Mouse (Mus musculus): ENCODE results near the gene Syngap1. TPM values are rescaled to one million over a fixed set of nuclear protein-coding genes. Genes with fewer than 3 reads are reported as not detected.

Gene Syngap1
- polyA plus RNA-seq, 1 experiment from 2014 or later, result 1.9 TPM

- Histone ChIP-seq H3K9ac (no peak overlapping the region), H3K9me3 (replicated peaks) (no peaks in the 10 kb centered on the region), H3K36me3 (peaks cover 7% of the 10 kb centered on the region), H3K27ac (peak overlapping the region; percentile 82), H3K4me2 (peak overlapping the region; percentile 99; the same call in 1 of the 2 replicates), H3K4me3 (replicated peaks) (0 out of 2 replicates have a peak overlapping the region, but pooled peaks have one; percentile 77), H3K4me1 (peaks cover 86% of the 10 kb centered on the region), H3K27me3 (no peaks in the 10 kb centered on the region)
- ATAC-seq (replicated peaks; ENCODE audit: low FRiP score), result no peak
- 42% methylated on average over 5 of the region's 5 CpGs for whole genome bisulfite sequencing
Measured at GRCm38 (mm10) chr17:26949866-26950265, 8.8 kb downstream of the Syngap1 start.

- Histone ChIP-seq H3K9me3 (replicated peaks) (no peaks in the 10 kb centered on the region), H3K36me3 (peaks cover 16% of the 10 kb centered on the region), H3K4me3 (replicated peaks) (peak overlapping the region; percentile 47), H3K4me2 (peak overlapping the region; percentile 68), H3K27me3 (no peaks in the 10 kb centered on the region), H3K9ac (no peak overlapping the region), H3K4me1 (peaks cover 81% of the 10 kb centered on the region), H3K27ac (peak overlapping the region; percentile 70; the same call in 1 of the 2 replicates)
- 29% methylated on average over 7 of the region's 7 CpGs for WGBS
- no peak for ATAC-seq (replicated peaks; ENCODE audit: low FRiP score)
Measured at GRCm38 (mm10) chr17:26950560-26951288, 9.7 kb downstream of the Syngap1 start.

- H3K36me3 ChIP-seq, result peaks cover 23% of the 10 kb centered on the region
- peak overlapping the region; percentile 68 for H3K4me2 ChIP-seq
- 2% methylated on average over 11 of the region's 11 CpGs for WGBS
- H3K9me3 ChIP-seq (replicated peaks), result no peaks in the 10 kb centered on the region
- H3K4me1 ChIP-seq, result peaks cover 74% of the 10 kb centered on the region
- peak overlapping the region; percentile 47 for H3K4me3 ChIP-seq (replicated peaks)
- no peaks in the 10 kb centered on the region for H3K27me3 ChIP-seq
- peak; percentile 41 for ATAC-seq (replicated peaks; ENCODE audit: low FRiP score)
- H3K27ac ChIP-seq, result peak overlapping the region; percentile 70
- H3K9ac ChIP-seq, result peak overlapping the region; percentile 43; the same call in 1 of the 2 replicates
Measured at GRCm38 (mm10) chr17:26951406-26951805, 10.4 kb downstream of the Syngap1 start.

GRCm38 (mm10) chr17:26951952-26952877 lies 11.2 kb downstream of the Syngap1 start:
- H3K9ac ChIP-seq, result peak overlapping the region; percentile 43; the same call in 1 of the 2 replicates
- 5% methylated on average over 23 of the region's 23 CpGs for WGBS
- peaks cover 31% of the 10 kb centered on the region for H3K36me3 ChIP-seq
- H3K4me1 ChIP-seq, result peaks cover 66% of the 10 kb centered on the region
- no peaks in the 10 kb centered on the region for H3K9me3 ChIP-seq (replicated peaks)
- H3K27ac ChIP-seq, result peak overlapping the region; percentile 70; the same call in 1 of the 2 replicates
- ATAC-seq (replicated peaks; ENCODE audit: low FRiP score), result 0 out of 2 replicates have a peak, but pooled peaks have one; percentile 10
- H3K27me3 ChIP-seq, result no peaks in the 10 kb centered on the region
- H3K4me3 ChIP-seq (replicated peaks), result peak overlapping the region; percentile 47
- H3K4me2 ChIP-seq, result peak overlapping the region; percentile 68

- Histone ChIP-seq H3K4me2 (peak overlapping the region; percentile 68), H3K4me3 (replicated peaks) (peak overlapping the region; percentile 47; the same call in 1 of the 2 replicates), H3K9me3 (replicated peaks) (no peaks in the 10 kb centered on the region), H3K4me1 (peaks cover 59% of the 10 kb centered on the region), H3K9ac (peak overlapping the region; percentile 43; the same call in 1 of the 2 replicates), H3K36me3 (peaks cover 40% of the 10 kb centered on the region), H3K27me3 (no peaks in the 10 kb centered on the region), H3K27ac (0 out of 2 replicates have a peak overlapping the region, but pooled peaks have one; percentile 32)
- no peak for ATAC-seq (replicated peaks; ENCODE audit: low FRiP score)
- 30% methylated on average over 6 of the region's 6 CpGs for WGBS
Measured at GRCm38 (mm10) chr17:26953201-26953600, 12.1 kb downstream of the Syngap1 start.

GRCm38 (mm10) chr17:26953726-26954125 lies 12.7 kb downstream of the Syngap1 start:
- H3K27ac ChIP-seq, result peak overlapping the region; percentile 51

GRCm38 (mm10) chr17:26956309-26956708 lies 15.3 kb downstream of the Syngap1 start:
- H3K36me3 ChIP-seq, result peaks cover 64% of the 10 kb centered on the region
- H3K9me3 ChIP-seq (replicated peaks), result no peaks in the 10 kb centered on the region
- 82% methylated on average over 5 of the region's 5 CpGs for WGBS
- H3K4me2 ChIP-seq, result no peak overlapping the region
- H3K27me3 ChIP-seq, result no peaks in the 10 kb centered on the region
- H3K4me1 ChIP-seq, result peaks cover 29% of the 10 kb centered on the region
- no peak overlapping the region for H3K9ac ChIP-seq
- no peak overlapping the region for H3K27ac ChIP-seq
- ATAC-seq (replicated peaks; ENCODE audit: low FRiP score), result no peak
- H3K4me3 ChIP-seq (replicated peaks), result no peak overlapping the region

More at GRCm38 (mm10) chr17:26953726-26954125, 12.7 kb downstream of the Syngap1 start:
- Histone ChIP-seq H3K9ac (no peak overlapping the region), H3K9me3 (replicated peaks) (no peaks in the 10 kb centered on the region), H3K27me3 (no peaks in the 10 kb centered on the region), H3K36me3 (peaks cover 44% of the 10 kb centered on the region), H3K4me3 (replicated peaks) (peak overlapping the region; percentile 10; the same call in 1 of the 2 replicates), H3K4me1 (peaks cover 55% of the 10 kb centered on the region), H3K4me2 (peak overlapping the region; percentile 68)
- no peak for ATAC-seq (replicated peaks; ENCODE audit: low FRiP score)
- WGBS, result 18% methylated on average over 16 of the region's 16 CpGs

GRCm38 (mm10) chr17:26956895-26957294 lies 15.8 kb downstream of the Syngap1 start:
- ATAC-seq (replicated peaks; ENCODE audit: low FRiP score), result no peak
- WGBS, result 90% methylated on average over 18 of the region's 18 CpGs

GRCm38 (mm10) chr17:26957872-26958271 lies 16.8 kb downstream of the Syngap1 start:
- 95% methylated on average over 5 of the region's 5 CpGs for WGBS
- no peak overlapping the region for H3K27ac ChIP-seq
- no peaks in the 10 kb centered on the region for H3K27me3 ChIP-seq
- H3K9ac ChIP-seq, result no peak overlapping the region
- H3K4me2 ChIP-seq, result no peak overlapping the region
- H3K4me3 ChIP-seq (replicated peaks), result no peak overlapping the region
- H3K9me3 ChIP-seq (replicated peaks), result no peaks in the 10 kb centered on the region
- peaks cover 13% of the 10 kb centered on the region for H3K4me1 ChIP-seq
- H3K36me3 ChIP-seq, result peaks cover 77% of the 10 kb centered on the region
- ATAC-seq (replicated peaks; ENCODE audit: low FRiP score), result no peak

More at GRCm38 (mm10) chr17:26956895-26957294, 15.8 kb downstream of the Syngap1 start:
- no peak overlapping the region for H3K4me3 ChIP-seq (replicated peaks)
- no peaks in the 10 kb centered on the region for H3K27me3 ChIP-seq
- no peak overlapping the region for H3K27ac ChIP-seq
- peaks cover 70% of the 10 kb centered on the region for H3K36me3 ChIP-seq
- H3K9me3 ChIP-seq (replicated peaks), result no peaks in the 10 kb centered on the region
- no peak overlapping the region for H3K4me2 ChIP-seq
- H3K9ac ChIP-seq, result no peak overlapping the region
- peaks cover 23% of the 10 kb centered on the region for H3K4me1 ChIP-seq

- peaks cover 3% of the 10 kb centered on the region for H3K4me1 ChIP-seq
- peaks cover 83% of the 10 kb centered on the region for H3K36me3 ChIP-seq
- H3K9me3 ChIP-seq (replicated peaks), result no peaks in the 10 kb centered on the region
- WGBS, result 49% methylated on average over 5 of the region's 5 CpGs
- no peak overlapping the region for H3K9ac ChIP-seq
- H3K4me3 ChIP-seq (replicated peaks), result no peak overlapping the region
- no peaks in the 10 kb centered on the region for H3K27me3 ChIP-seq
- no peak overlapping the region for H3K4me2 ChIP-seq
- no peak overlapping the region for H3K27ac ChIP-seq
- no peak for ATAC-seq (replicated peaks; ENCODE audit: low FRiP score)
Measured at GRCm38 (mm10) chr17:26958880-26959279, 17.8 kb downstream of the Syngap1 start.

- Histone ChIP-seq H3K4me1 (no peaks in the 10 kb centered on the region), H3K36me3 (peaks cover 90% of the 10 kb centered on the region), H3K27ac (no peak overlapping the region), H3K4me3 (replicated peaks) (no peak overlapping the region), H3K9ac (no peak overlapping the region), H3K4me2 (no peak overlapping the region), H3K9me3 (replicated peaks) (no peaks in the 10 kb centered on the region), H3K27me3 (no peaks in the 10 kb centered on the region)
- ATAC-seq (replicated peaks; ENCODE audit: low FRiP score), result no peak
- 92% methylated on average over 4 of the region's 4 CpGs for WGBS
Measured at GRCm38 (mm10) chr17:26959815-26960214, 18.8 kb downstream of the Syngap1 start.

Measured in kidney, embryonic 15.5 days (tissue).